Mouse (Mus musculus): Measurements from ENCODE around the gene Ang.

Gene Ang

GRCm38 (mm10) chr14:51090921-51091900 lies at the start of gene Ang, which contains the start of gene Rnase4:
Gene Ang (plus strand): TSS chr14:51091150.
Gene Rnase4 (plus strand): TSS chr14:51091077.
- no peak for DNase-seq (ENCODE audit: low spot score)

GRCm38 (mm10) chr14:51041769-51042168 lies 49.2 kb upstream of the Ang start, which contains the start of gene Rnase9:
Gene Rnase9 (minus strand): TSS chr14:51041869.
- DNase-seq (ENCODE audit: low spot score): no peak

GRCm38 (mm10) chr14:51047846-51048245 lies 43.1 kb upstream of the Ang start:
- no peak for DNase-seq (ENCODE audit: low spot score)

- no peak for DNase-seq (ENCODE audit: low spot score)
These were observed 40.9 kb upstream of the Ang start, which contains the start of gene Rnase11 for GRCm38 (mm10) chr14:51050063-51050462. Gene Rnase11 (minus strand): TSS chr14:51050163.

- no peak for DNase-seq (ENCODE audit: low spot score)
These were observed 39.0 kb upstream of the Ang start for GRCm38 (mm10) chr14:51051941-51052340.

- no peak for DNase-seq (ENCODE audit: low spot score)
These were observed 37.8 kb upstream of the Ang start for GRCm38 (mm10) chr14:51053176-51053575.

GRCm38 (mm10) chr14:51054243-51055237 lies 36.4 kb upstream of the Ang start:
- DNase-seq (ENCODE audit: low spot score): no peak

- no peak for DNase-seq (ENCODE audit: low spot score)
These were observed 33.5 kb upstream of the Ang start, which contains the start of gene Rnase12 for GRCm38 (mm10) chr14:51057401-51057831. Gene Rnase12 (minus strand): TSS chr14:51057661.

- DNase-seq (ENCODE audit: low spot score): no peak
These were observed 30.2 kb upstream of the Ang start for GRCm38 (mm10) chr14:51060761-51061160.

- DNase-seq (ENCODE audit: low spot score): no peak
These were observed 22.0 kb upstream of the Ang start for GRCm38 (mm10) chr14:51068956-51069355.

- no peak for DNase-seq (ENCODE audit: low spot score)
These were observed 21.3 kb upstream of the Ang start for GRCm38 (mm10) chr14:51069617-51070016.

GRCm38 (mm10) chr14:51074335-51074734 lies 16.6 kb upstream of the Ang start, which contains the start of gene Olfr750:
Gene Olfr750 (minus strand): TSS chr14:51074435.
- DNase-seq (ENCODE audit: low spot score): no peak

- no peak for DNase-seq (ENCODE audit: low spot score)
These were observed 11.8 kb upstream of the Ang start for GRCm38 (mm10) chr14:51079180-51079579.

GRCm38 (mm10) chr14:51081035-51081434 lies 9.9 kb upstream of the Ang start:
- no peak for DNase-seq (ENCODE audit: low spot score)

- no peak for DNase-seq (ENCODE audit: low spot score)
These were observed 8.1 kb upstream of the Ang start for GRCm38 (mm10) chr14:51082599-51083581.

GRCm38 (mm10) chr14:51083805-51084204 lies 7.1 kb upstream of the Ang start:
- DNase-seq (ENCODE audit: low spot score): no peak

GRCm38 (mm10) chr14:51085086-51085485 lies 5.9 kb upstream of the Ang start:
- DNase-seq (ENCODE audit: low spot score): no peak

GRCm38 (mm10) chr14:51085911-51086310 lies 5.0 kb upstream of the Ang start:
- DNase-seq (ENCODE audit: low spot score): no peak

GRCm38 (mm10) chr14:51087762-51088161 lies 3.2 kb upstream of the Ang start:
- no peak for DNase-seq (ENCODE audit: low spot score)

- no peak for DNase-seq (ENCODE audit: low spot score)
These were observed 2.6 kb upstream of the Ang start for GRCm38 (mm10) chr14:51088166-51088969.

All from urinary bladder, postnatal 10 days (tissue).